In the genomic region with DNA sequence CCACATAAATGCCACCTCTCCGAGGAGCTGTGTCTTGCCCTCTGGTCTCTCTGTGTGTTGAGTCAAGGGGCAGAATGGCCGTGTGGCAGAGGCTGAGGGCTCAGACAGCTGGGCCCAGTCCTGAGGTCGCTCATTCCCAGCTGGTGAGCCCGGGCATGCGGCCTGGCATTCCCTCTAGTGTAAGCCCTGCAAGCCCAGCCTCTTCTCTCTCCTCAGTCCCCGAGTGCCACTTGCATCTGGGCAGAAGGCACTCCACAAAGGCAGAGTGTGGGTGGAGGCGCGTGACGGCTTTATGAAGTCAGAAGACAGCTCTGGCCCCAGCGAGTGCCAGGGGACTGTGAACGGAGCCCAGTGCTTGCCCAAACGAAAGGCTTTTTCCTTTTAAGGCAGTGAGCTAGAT, we compare ENCODE assay signal across 14 mouse cellular contexts.
DNase-seq lines count a peak whose midpoint lies in the region; ATAC-seq lines count a peak whose summit lies in the region.
"Had no signal": no experiment of that assay in that cellular context is flagged by ENCODE, and none has a peak within 500 bp of the region (broad histone marks: within the 10 kb centered on the region; RNA-seq: fewer than 3 reads in every experiment).

No protein-coding gene starts in this region.

- no peaks in the 10 kb centered on the region for H3K27me3 ChIP-seq in embryonic facial prominence, embryonic 14.5 days (replicated peaks; ENCODE audit: control insufficient read depth, insufficient read depth, low read length)
- H3K27me3 ChIP-seq in embryonic facial prominence, embryonic 10.5 days (replicated peaks; ENCODE audit: low read depth, poor library complexity, severe bottlenecking): no peaks in the 10 kb centered on the region
- H3K27me3 ChIP-seq in midbrain, embryonic 10.5 days (ENCODE audit: low read depth, poor library complexity, severe bottlenecking): no peaks in the 10 kb centered on the region
- H3K27me3 ChIP-seq in midbrain, embryonic 13.5 days: no peaks in the 10 kb centered on the region
- H3K27me3 ChIP-seq: limb, embryonic 13.5 days had no signal

- H3K36me3 ChIP-seq in embryonic facial prominence, embryonic 14.5 days (ENCODE audit: control insufficient read depth, insufficient read depth, low read length): peaks cover 49% of the 10 kb centered on the region
- peaks cover 76% of the 10 kb centered on the region for H3K36me3 ChIP-seq in embryonic facial prominence, embryonic 10.5 days (replicated peaks)
- peaks cover 100% of the 10 kb centered on the region for H3K36me3 ChIP-seq in midbrain, embryonic 10.5 days
- peaks cover 74% of the 10 kb centered on the region for H3K36me3 ChIP-seq in midbrain, embryonic 13.5 days

- H3K9ac ChIP-seq in embryonic facial prominence, embryonic 14.5 days (ENCODE audit: low read depth, low read length): no peak overlapping the region
- H3K9ac ChIP-seq in midbrain, embryonic 13.5 days (replicated peaks): no peak overlapping the region
- H3K9ac ChIP-seq: limb, embryonic 13.5 days had no signal

- H3K27ac ChIP-seq in embryonic facial prominence, embryonic 14.5 days (replicated peaks; ENCODE audit: low read depth, low read length): no peak overlapping the region
- no peak overlapping the region for H3K27ac ChIP-seq in embryonic facial prominence, embryonic 10.5 days (replicated peaks)
- peak overlapping the region; percentile 13; the same call in 1 of the 2 replicates for H3K27ac ChIP-seq in midbrain, embryonic 10.5 days (replicated peaks)
- H3K27ac ChIP-seq in midbrain, embryonic 13.5 days: no peak overlapping the region
- H3K27ac ChIP-seq: limb, embryonic 13.5 days; macrophage had no signal

- ATAC-seq in embryonic facial prominence, embryonic 14.5 days (ENCODE audit: low read depth): 0 out of 2 replicates have a peak, but pooled peaks have one; percentile 19
- ATAC-seq in midbrain, embryonic 13.5 days: no peak
- no peak for ATAC-seq in activated CD4-positive, CD25-positive, alpha-beta regulatory T cell, adult 4 months

- no peak overlapping the region for H3K4me2 ChIP-seq in embryonic facial prominence, embryonic 14.5 days (ENCODE audit: low read depth, low read length)
- H3K4me2 ChIP-seq in midbrain, embryonic 13.5 days (replicated peaks): no peak overlapping the region
- H3K4me2 ChIP-seq: limb, embryonic 13.5 days had no signal

- H3K4me1 ChIP-seq in embryonic facial prominence, embryonic 14.5 days (ENCODE audit: control insufficient read depth, insufficient read depth, low read length): 0 out of 2 replicates have a peak, but pooled peaks cover 6% of the 10 kb centered on the region
- H3K4me1 ChIP-seq in embryonic facial prominence, embryonic 10.5 days: peaks cover 25% of the 10 kb centered on the region
- peaks cover 39% of the 10 kb centered on the region for H3K4me1 ChIP-seq in midbrain, embryonic 10.5 days
- peaks cover 15% of the 10 kb centered on the region for H3K4me1 ChIP-seq in midbrain, embryonic 13.5 days (replicated peaks)

- 83% methylated on average over 12 of the region's 12 CpGs for WGBS in embryonic facial prominence, embryonic 14.5 days
- WGBS in embryonic facial prominence, embryonic 10.5 days: 92% methylated on average over 12 of the region's 12 CpGs
- WGBS in midbrain, embryonic 10.5 days: 89% methylated on average over 12 of the region's 12 CpGs
- 85% methylated on average over 12 of the region's 12 CpGs for WGBS in midbrain, embryonic 13.5 days

- no peak overlapping the region for H3K4me3 ChIP-seq in embryonic facial prominence, embryonic 14.5 days (ENCODE audit: low read depth, low read length)
- no peak overlapping the region for H3K4me3 ChIP-seq in embryonic facial prominence, embryonic 10.5 days
- H3K4me3 ChIP-seq in midbrain, embryonic 10.5 days: no peak overlapping the region
- H3K4me3 ChIP-seq in midbrain, embryonic 13.5 days (replicated peaks): no peak overlapping the region
- H3K4me3 ChIP-seq: erythroblast, embryonic 14.5 days; limb, embryonic 13.5 days had no signal

- H3K9me3 ChIP-seq in embryonic facial prominence, embryonic 14.5 days (ENCODE audit: control insufficient read depth, low read length): no peaks in the 10 kb centered on the region
- H3K9me3 ChIP-seq in embryonic facial prominence, embryonic 10.5 days: peaks cover 3% of the 10 kb centered on the region; the same call in 1 of the 2 replicates
- H3K9me3 ChIP-seq in midbrain, embryonic 10.5 days (replicated peaks): 0 out of 2 replicates have a peak, but pooled peaks cover 3% of the 10 kb centered on the region
- H3K9me3 ChIP-seq in midbrain, embryonic 13.5 days: no peaks in the 10 kb centered on the region

- no peak for DNase-seq in embryonic facial prominence, embryonic 14.5 days (ENCODE audit: low spot score)
- DNase-seq in embryonic facial prominence, embryonic 10.5 days (ENCODE audit: low spot score): no peak
- DNase-seq in midbrain, embryonic 10.5 days (ENCODE audit: low spot score): no peak
- peak; percentile 32 for DNase-seq in lung, postnatal 10 days
- DNase-seq in telencephalon, adult 2 months (ENCODE audit: low read depth, low spot score): peak; percentile 77
- DNase-seq in cerebellum, adult 11 months: no peak
- DNase-seq: cerebellum, postnatal 36 days; gastrocnemius, postnatal 36 days; kidney, adult 18-20 months had no signal

Comparison
In these comparisons a context has a peak if more than half of its experiments do, and no peak if none do; other contexts are left out.
1. DNase-seq: peak in lung, postnatal 10 days (single experiment) and telencephalon, adult 2 months (single experiment); none in embryonic facial prominence, embryonic 14.5 days (single experiment), embryonic facial prominence, embryonic 10.5 days (single experiment), midbrain, embryonic 10.5 days (single experiment) and cerebellum, adult 11 months (single experiment).